Mouse (Mus musculus) E14TG2a.4 (cell line): ENCODE measurements around the gene Mlxip.
A peak's percentile ranks its signal among the peaks of the same experiment; 100 is the strongest.

Source experiments
- CTCF ChIP-seq: conservative IDR thresholded peaks from 2 replicates; pipeline ENCODE4 v1.5.1; 2014; ENCODE audit warnings: low read length
- POU5F1 ChIP-seq: IDR thresholded peaks from 2 replicates; pipeline ENCODE4 v1.6.1; 2014; ENCODE audit warnings: low read length, borderline replicate concordance

DNA sequence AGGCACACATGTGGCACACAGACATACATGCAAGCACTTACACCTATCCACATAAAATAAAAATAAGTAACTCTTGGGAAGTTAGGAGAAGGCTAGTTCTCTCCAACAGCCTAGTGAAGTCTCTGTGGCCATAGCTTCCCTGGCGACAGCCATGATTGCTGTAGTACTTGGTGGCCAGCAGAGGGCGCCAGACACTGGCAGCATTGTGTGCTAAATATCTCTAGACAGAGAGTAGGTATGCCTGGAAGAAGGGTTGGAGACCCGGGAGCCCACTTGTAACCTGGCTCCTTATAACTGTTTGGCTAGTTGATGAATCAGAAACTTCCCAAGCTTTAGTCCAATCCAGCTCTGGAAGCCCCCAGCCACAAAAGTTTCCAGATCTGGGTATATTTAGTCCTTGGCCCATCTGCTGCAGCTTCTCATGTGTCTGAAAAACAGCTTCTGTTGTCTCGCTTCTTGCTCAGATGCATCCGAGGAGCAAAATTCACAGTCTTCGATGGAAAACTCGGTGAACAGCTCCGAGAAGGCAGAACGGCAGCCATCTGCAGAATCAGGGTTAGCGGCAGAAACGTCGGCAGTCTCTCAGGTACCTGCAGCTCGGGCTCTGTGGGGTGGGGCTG, 25.6 kb upstream of the Mlxip start:
- TF ChIP-seq CTCF (peak; percentile 95), POU5F1 (no peak)
